Mouse (Mus musculus) megakaryocyte-erythroid progenitor cell, adult 5-6 weeks (primary cell): ENCODE data around the gene Antxr2. TPM values are rescaled to one million over a fixed set of nuclear protein-coding genes. Genes with fewer than 3 reads are reported as not detected.

Experiments
- ATAC-seq: replicated peaks from 2 replicates; pipeline ENCODE4 v1.8.0; 2016; ENCODE audit warnings: mild to moderate bottlenecking, inconsistent platforms; ENCODE audit not compliant: severe bottlenecking, poor library complexity, low FRiP score, low TSS enrichment
- total RNA-seq, 2 experiments: library from RNA; stranded (forward) in 1 of 2; stranded (reverse) in 1 of 2; fragments of 200-1000, 215-1000 nt in 1 of 2; fragments of >200 nt in 1 of 2; fragmentation: Nextera tagmentation in 1 of 2; gene quantifications; 2 replicates each; pipeline ENCODE4 v1.2.3; 2014 to 2017

Gene Antxr2
- total RNA-seq (2014; fragmentation: Nextera tagmentation) (1.9 and 4.4 TPM in 2 replicates), total RNA-seq (2017) (1.6 and 15.4 TPM in 2 replicates)

GRCm38 (mm10) chr5:98030902-98031641, at the start of gene Antxr2:
TSS of gene Antxr2 (minus strand) at chr5:98031043.
- ATAC-seq = peak; percentile 69

- no peak for ATAC-seq
These were observed 45.8 kb upstream of the Antxr2 start for GRCm38 (mm10) chr5:98076612-98077011.

- ATAC-seq = no peak
These were observed 38.3 kb upstream of the Antxr2 start for GRCm38 (mm10) chr5:98069191-98069590.

- ATAC-seq = no peak
These were observed 24.4 kb upstream of the Antxr2 start for GRCm38 (mm10) chr5:98055275-98055674.

DNA sequence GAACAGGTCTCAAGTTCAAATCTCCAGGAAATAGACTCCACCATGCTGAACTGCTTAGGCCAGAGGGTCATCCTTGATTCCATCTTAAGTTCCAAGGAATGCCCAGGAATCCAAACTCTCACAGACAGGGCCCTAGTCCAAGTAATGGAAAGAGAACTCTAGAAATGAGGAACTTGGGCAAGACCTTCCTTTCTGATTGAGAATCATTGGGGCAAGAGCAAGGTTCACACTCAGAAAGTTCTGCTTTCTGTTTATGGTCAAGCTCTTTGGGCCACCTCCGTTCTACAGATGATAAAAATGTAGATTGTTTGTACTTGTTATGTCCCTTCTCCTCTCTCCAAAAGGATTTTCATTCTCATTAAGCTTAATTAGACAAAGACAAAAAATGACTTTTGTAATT, 24.0 kb upstream of the Antxr2 start:
- ATAC-seq = no peak

- ATAC-seq = no peak
These were observed 4.1 kb upstream of the Antxr2 start for GRCm38 (mm10) chr5:98034928-98035327.

DNA sequence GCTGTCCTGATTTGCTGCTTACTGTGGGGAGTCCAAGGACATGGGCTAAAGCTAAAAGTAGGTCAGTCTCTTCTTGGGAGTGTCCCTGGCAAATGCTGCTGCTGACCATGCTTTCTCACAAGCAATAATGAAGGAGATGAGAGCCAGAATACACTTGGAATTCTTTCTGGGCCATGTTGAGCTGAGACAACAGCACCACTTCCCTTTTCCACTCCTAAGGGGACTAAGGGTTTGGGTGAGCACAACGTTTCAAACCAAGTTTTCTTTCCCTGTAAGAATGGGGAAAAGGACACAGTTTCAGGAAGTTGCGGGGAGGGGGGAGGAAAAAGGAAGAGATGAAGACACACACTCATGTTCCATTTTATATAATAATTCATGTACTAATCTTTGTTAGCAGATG, 3.4 kb upstream of the Antxr2 start:
- no peak for ATAC-seq

DNA sequence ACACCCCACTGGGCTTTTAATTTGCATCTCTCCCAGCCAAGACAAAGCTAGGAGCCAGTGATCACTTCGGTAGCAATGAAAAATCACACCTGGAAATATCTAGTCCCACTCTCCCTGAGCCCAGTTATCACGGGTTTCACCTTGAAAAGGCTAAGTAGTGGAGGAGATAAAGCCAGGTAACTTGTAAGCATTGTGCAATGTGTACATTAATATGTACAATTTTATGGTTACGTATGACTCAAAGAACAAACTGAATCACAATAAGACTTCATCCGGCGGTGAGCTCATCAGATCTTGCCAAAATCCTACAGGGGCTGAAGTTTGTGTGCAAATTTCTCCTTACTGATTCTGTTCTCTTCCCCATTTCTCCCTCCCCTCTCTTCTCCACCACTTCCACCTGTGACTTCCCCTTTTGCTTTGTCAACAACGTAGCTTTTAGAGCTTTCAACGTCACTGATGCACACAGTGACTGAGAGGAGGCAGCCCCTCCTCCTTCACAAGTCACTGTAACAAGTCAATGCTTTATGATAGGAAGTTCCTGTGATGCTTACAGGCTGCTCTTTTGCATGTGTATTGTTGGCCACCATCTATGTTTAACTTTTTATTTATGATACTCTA, 2.1 kb upstream of the Antxr2 start:
- ATAC-seq = no peak

DNA sequence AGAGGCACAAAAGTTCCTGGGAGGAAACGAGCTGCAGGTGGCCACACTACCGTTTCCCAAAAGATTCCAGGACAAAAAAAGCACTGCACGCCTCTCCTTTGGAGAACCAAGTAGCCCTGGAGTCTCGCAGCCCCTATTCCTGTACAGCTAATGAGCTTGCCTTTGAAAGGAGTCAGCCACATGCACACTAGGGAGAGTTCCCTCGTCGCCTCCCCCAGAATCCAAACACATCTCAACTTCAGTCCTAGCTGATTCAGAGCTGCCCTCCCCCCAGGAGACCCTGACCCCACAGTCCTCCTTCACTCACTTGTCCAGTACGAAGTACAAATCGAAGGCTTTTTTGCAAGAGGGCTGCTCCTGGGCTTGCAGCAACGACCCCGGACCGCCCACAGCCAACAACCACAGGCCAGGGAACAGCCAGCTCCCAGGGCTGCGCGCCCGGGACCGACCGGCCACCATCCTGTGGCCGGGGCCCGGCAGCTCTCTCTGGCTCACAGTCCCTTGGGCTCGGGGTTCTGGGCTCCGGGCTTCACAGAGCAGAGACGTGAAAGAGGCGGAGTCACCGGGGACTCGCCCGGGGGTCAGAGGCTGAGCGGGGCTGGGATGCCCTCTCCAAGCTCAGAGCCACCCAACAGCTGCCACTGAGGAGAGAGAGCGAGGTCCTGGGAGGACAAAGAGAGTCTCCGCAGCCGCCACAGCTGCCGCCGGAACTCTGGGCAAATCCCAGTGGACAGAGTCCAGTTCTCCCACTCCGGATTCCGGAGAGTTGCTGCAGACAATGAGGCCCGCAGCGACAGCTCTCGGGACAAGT, 547 bp downstream of the Antxr2 start:
- ATAC-seq = peak; percentile 63

DNA sequence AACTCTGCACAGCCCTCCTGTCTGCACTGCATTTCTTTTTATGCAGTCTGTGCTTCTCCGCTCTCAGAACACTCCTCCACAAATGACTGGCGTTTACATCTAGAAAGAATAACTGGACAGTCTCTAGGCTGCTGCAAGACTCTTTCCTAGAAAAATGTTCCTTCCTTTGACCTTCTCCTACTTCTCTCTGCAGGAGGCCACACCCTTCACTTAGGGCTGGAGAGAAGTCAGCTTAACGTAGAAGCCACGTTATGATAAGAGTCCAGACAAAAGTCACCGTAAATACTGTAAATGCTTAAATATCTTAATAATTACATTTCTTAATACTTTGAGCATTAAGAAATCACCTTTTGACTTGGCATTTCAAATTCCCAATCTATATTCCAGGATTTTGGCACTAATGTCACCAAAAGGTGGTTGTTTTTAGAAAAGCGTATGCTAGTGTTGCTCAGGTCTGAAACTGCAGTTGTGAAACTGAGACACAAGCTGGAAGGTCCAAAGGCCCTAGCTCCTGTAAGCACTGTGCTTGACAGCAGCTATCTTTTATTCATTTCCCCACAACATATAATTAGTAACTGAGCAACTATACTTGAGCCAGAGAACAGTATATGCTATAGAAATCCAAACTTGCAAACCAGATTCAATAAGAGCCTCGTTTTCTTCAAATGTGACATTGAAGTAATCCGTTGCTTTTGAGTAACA, 3.0 kb downstream of the Antxr2 start:
- ATAC-seq = no peak

- no peak for ATAC-seq
These were observed 4.9 kb downstream of the Antxr2 start for GRCm38 (mm10) chr5:98025921-98026320.

DNA sequence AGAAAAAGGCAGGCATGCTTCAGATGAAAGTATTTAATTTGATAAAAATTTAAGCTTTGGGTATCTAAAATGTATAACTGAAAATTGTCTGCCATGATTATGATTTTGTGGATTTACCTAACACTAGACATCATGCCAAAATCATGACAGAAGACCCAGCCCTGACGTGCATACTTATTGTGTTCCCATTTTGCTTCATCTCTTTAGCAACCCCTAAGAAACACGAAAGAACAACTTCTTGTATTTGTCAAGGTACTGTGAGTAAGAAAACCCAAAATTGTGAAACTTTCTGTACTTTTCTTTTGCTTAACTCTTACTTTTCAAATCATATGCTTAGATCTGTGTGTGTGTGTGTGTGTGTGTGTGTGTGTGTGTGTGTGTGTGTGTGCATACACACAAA, 6.3 kb downstream of the Antxr2 start:
- no peak for ATAC-seq

GRCm38 (mm10) chr5:98021518-98021917, 9.3 kb downstream of the Antxr2 start:
- ATAC-seq = no peak

- no peak for ATAC-seq
These were observed 10.2 kb downstream of the Antxr2 start for GRCm38 (mm10) chr5:98020658-98021057.

- ATAC-seq = no peak
These were observed 11.4 kb downstream of the Antxr2 start for GRCm38 (mm10) chr5:98019396-98019795.

- peak; percentile 74 for ATAC-seq
These were observed 12.7 kb downstream of the Antxr2 start for GRCm38 (mm10) chr5:98018162-98018561.

- ATAC-seq = peak; percentile 87
These were observed 14.3 kb downstream of the Antxr2 start for GRCm38 (mm10) chr5:98016247-98017203.

GRCm38 (mm10) chr5:98005751-98006150, 25.1 kb downstream of the Antxr2 start:
- ATAC-seq = no peak
